Mouse (Mus musculus) embryo, embryonic 9.5 days (tissue): Measurements from ENCODE around the gene Dtx3.

ENCODE experiments used
- DNase-seq: peaks from one replicate; pipeline ENCODE4 v3.0.0-alpha.2; 2017; ENCODE audit errors: extremely low spot score

Dtx3 gene

GRCm38 (mm10) chr10:127195328-127196129 is at the start of gene Dtx3:
Gene Dtx3, minus strand, starts transcription at chr10:127195728.
- peak; percentile 72 for DNase-seq

GRCm38 (mm10) chr10:127238241-127238824 is 42.8 kb upstream of the Dtx3 start:
- no peak for DNase-seq

GRCm38 (mm10) chr10:127236541-127236940 is 41.0 kb upstream of the Dtx3 start:
- DNase-seq = peak; percentile 29

GRCm38 (mm10) chr10:127233141-127233540 is 37.6 kb upstream of the Dtx3 start:
- no peak for DNase-seq

GRCm38 (mm10) chr10:127231741-127232140 is 36.2 kb upstream of the Dtx3 start:
- no peak for DNase-seq

GRCm38 (mm10) chr10:127230693-127231092 is 35.2 kb upstream of the Dtx3 start:
- DNase-seq = no peak

GRCm38 (mm10) chr10:127228897-127229296 is 33.4 kb upstream of the Dtx3 start:
- peak; percentile 74 for DNase-seq

- DNase-seq = no peak
Observed at GRCm38 (mm10) chr10:127227163-127227562, 31.6 kb upstream of the Dtx3 start.

GRCm38 (mm10) chr10:127226318-127226895 is 30.9 kb upstream of the Dtx3 start:
- no peak for DNase-seq

GRCm38 (mm10) chr10:127225732-127226131 is 30.2 kb upstream of the Dtx3 start:
- no peak for DNase-seq

- DNase-seq = no peak
Observed at GRCm38 (mm10) chr10:127225213-127225612, 29.7 kb upstream of the Dtx3 start.

GRCm38 (mm10) chr10:127218339-127218738 is 22.8 kb upstream of the Dtx3 start:
- DNase-seq = no peak

- no peak for DNase-seq
Observed at GRCm38 (mm10) chr10:127217177-127217576, 21.6 kb upstream of the Dtx3 start.

- no peak for DNase-seq
Observed at GRCm38 (mm10) chr10:127216456-127216855, 20.9 kb upstream of the Dtx3 start.

GRCm38 (mm10) chr10:127214422-127214803 is 18.9 kb upstream of the Dtx3 start:
- DNase-seq = no peak

- DNase-seq = no peak
Observed at GRCm38 (mm10) chr10:127213704-127214421, 18.3 kb upstream of the Dtx3 start.

- DNase-seq = no peak
Observed at GRCm38 (mm10) chr10:127213272-127213671, 17.7 kb upstream of the Dtx3 start.

- peak; percentile 92 for DNase-seq
Observed at GRCm38 (mm10) chr10:127211414-127211854, 15.9 kb upstream of the Dtx3 start, which contains the start of gene Pip4k2c. Gene Pip4k2c, minus strand, starts transcription at chr10:127211585.

- DNase-seq = no peak
Observed at GRCm38 (mm10) chr10:127210961-127211405, 15.5 kb upstream of the Dtx3 start.

- DNase-seq = no peak
Observed at GRCm38 (mm10) chr10:127209928-127210570, 14.5 kb upstream of the Dtx3 start.

- DNase-seq = no peak
Observed at GRCm38 (mm10) chr10:127208921-127209320, 13.4 kb upstream of the Dtx3 start.

- DNase-seq = no peak
Observed at GRCm38 (mm10) chr10:127205373-127205772, 9.8 kb upstream of the Dtx3 start.
